Mouse (Mus musculus) right cerebral cortex, adult 18-20 months (tissue): ENCODE measurements around the gene Apc2.

Source experiments
- DNase-seq: peaks from one replicate; pipeline ENCODE4 v3.0.0; 2022; ENCODE audit warnings: mixed read lengths

Gene Apc2

GRCm38 (mm10) chr10:80262776-80263365 lies 32.9 kb upstream of the Apc2 start:
- no peak for DNase-seq

GRCm38 (mm10) chr10:80264341-80265148 lies 31.2 kb upstream of the Apc2 start:
- DNase-seq: peak; percentile 99

- DNase-seq: no peak
Observed at GRCm38 (mm10) chr10:80265149-80265486, 30.7 kb upstream of the Apc2 start.

- DNase-seq: no peak
Observed at GRCm38 (mm10) chr10:80270099-80270498, 25.7 kb upstream of the Apc2 start.

GRCm38 (mm10) chr10:80270734-80271181 lies 25.0 kb upstream of the Apc2 start:
- no peak for DNase-seq

- DNase-seq: no peak
Observed at GRCm38 (mm10) chr10:80271186-80271843, 24.5 kb upstream of the Apc2 start.

- no peak for DNase-seq
Observed at GRCm38 (mm10) chr10:80271870-80272585, 23.7 kb upstream of the Apc2 start.

- DNase-seq: no peak
Observed at GRCm38 (mm10) chr10:80273847-80274246, 21.9 kb upstream of the Apc2 start.

- DNase-seq: no peak
Observed at GRCm38 (mm10) chr10:80276238-80276637, 19.5 kb upstream of the Apc2 start.

- no peak for DNase-seq
Observed at GRCm38 (mm10) chr10:80278390-80278789, 17.4 kb upstream of the Apc2 start.

- no peak for DNase-seq
Observed at GRCm38 (mm10) chr10:80279273-80279672, 16.5 kb upstream of the Apc2 start.

- DNase-seq: no peak
Observed at GRCm38 (mm10) chr10:80281304-80281703, 14.5 kb upstream of the Apc2 start.

GRCm38 (mm10) chr10:80281921-80282371 lies 13.8 kb upstream of the Apc2 start:
- no peak for DNase-seq

GRCm38 (mm10) chr10:80282481-80283441 lies 13.0 kb upstream of the Apc2 start:
- no peak for DNase-seq

GRCm38 (mm10) chr10:80285222-80286070 lies 10.3 kb upstream of the Apc2 start:
- no peak for DNase-seq

- DNase-seq: no peak
Observed at GRCm38 (mm10) chr10:80288097-80288496, 7.7 kb upstream of the Apc2 start.

GRCm38 (mm10) chr10:80288657-80289056 lies 7.1 kb upstream of the Apc2 start:
- DNase-seq: no peak

- peak; percentile 94 for DNase-seq
Observed at GRCm38 (mm10) chr10:80292251-80293146, 3.3 kb upstream of the Apc2 start, which contains the start of gene Rps15. Gene Rps15 (plus strand): TSS chr10:80292453.

GRCm38 (mm10) chr10:80293325-80293724 lies 2.5 kb upstream of the Apc2 start:
- DNase-seq: no peak

- no peak for DNase-seq
Observed at GRCm38 (mm10) chr10:80294311-80294710, 1.5 kb upstream of the Apc2 start.
